Mouse (Mus musculus) spleen, postnatal 36 days (tissue): Measurements from ENCODE around the gene Slc35e1.

ENCODE experiments used
- DNase-seq, 2 experiments: peaks; one replicate each; pipeline ENCODE4 v3.0.0; 2022; ENCODE audit warnings: low spot score in 2 of 2, mixed read lengths in 1 of 2

The Slc35e1 gene

GRCm38 (mm10) chr8:72491680-72492621 is at the start of gene Slc35e1:
Slc35e1 (minus strand) TSS chr8:72492614.
- peak; percentile 35 to 39 for DNase-seq

GRCm38 (mm10) chr8:72539234-72539633 is 46.8 kb upstream of the Slc35e1 start:
- no peak for DNase-seq

GRCm38 (mm10) chr8:72534888-72535287 is 42.5 kb upstream of the Slc35e1 start:
- no peak for DNase-seq

- no peak for DNase-seq
Measured at GRCm38 (mm10) chr8:72532103-72532502, 39.7 kb upstream of the Slc35e1 start.

- DNase-seq = no peak
Measured at GRCm38 (mm10) chr8:72521888-72522287, 29.5 kb upstream of the Slc35e1 start.

- no peak for DNase-seq
Measured at GRCm38 (mm10) chr8:72517421-72517988, 25.1 kb upstream of the Slc35e1 start.

- DNase-seq = no peak
Measured at GRCm38 (mm10) chr8:72513158-72513557, 20.7 kb upstream of the Slc35e1 start.

- DNase-seq = no peak
Measured at GRCm38 (mm10) chr8:72512648-72513047, 20.2 kb upstream of the Slc35e1 start.

GRCm38 (mm10) chr8:72507505-72507904 is 15.1 kb upstream of the Slc35e1 start:
- DNase-seq = no peak

GRCm38 (mm10) chr8:72504637-72505314 is 12.4 kb upstream of the Slc35e1 start:
- DNase-seq = no peak

- DNase-seq = no peak
Measured at GRCm38 (mm10) chr8:72504137-72504536, 11.7 kb upstream of the Slc35e1 start.

GRCm38 (mm10) chr8:72500521-72500931 is 8.1 kb upstream of the Slc35e1 start:
- DNase-seq = no peak

GRCm38 (mm10) chr8:72499521-72500284 is 7.3 kb upstream of the Slc35e1 start:
- DNase-seq = no peak

- DNase-seq = no peak
Measured at GRCm38 (mm10) chr8:72498527-72498926, 6.1 kb upstream of the Slc35e1 start.

GRCm38 (mm10) chr8:72497911-72498310 is 5.5 kb upstream of the Slc35e1 start:
- DNase-seq = no peak

GRCm38 (mm10) chr8:72496217-72496616 is 3.8 kb upstream of the Slc35e1 start:
- no peak for DNase-seq

- DNase-seq = no peak
Measured at GRCm38 (mm10) chr8:72495411-72496111, 3.1 kb upstream of the Slc35e1 start.

- DNase-seq = no peak
Measured at GRCm38 (mm10) chr8:72493381-72493780, 967 bp upstream of the Slc35e1 start.

- DNase-seq = peak; percentile 99 to 100
Measured at GRCm38 (mm10) chr8:72492622-72493081, 238 bp upstream of the Slc35e1 start.

- DNase-seq = no peak
Measured at GRCm38 (mm10) chr8:72491017-72491416, 1.4 kb downstream of the Slc35e1 start.

- DNase-seq = no peak
Measured at GRCm38 (mm10) chr8:72487014-72487413, 5.4 kb downstream of the Slc35e1 start.
